Mouse (Mus musculus): ENCODE data around the gene Cphx3. TPM values are rescaled to one million over a fixed set of nuclear protein-coding genes. Genes with fewer than 3 reads are reported as not detected.

Gene Cphx3
- not detected for total RNA-seq (2023)

GRCm38 (mm10) chr14:26081997-26082396 lies at the start of gene Cphx3:
Cphx3 (plus strand) TSS chr14:26082297.

GRCm38 (mm10) chr14:26042611-26043010 lies 39.5 kb upstream of the Cphx3 start, which contains the start of gene Gm9780:
Gm9780 (minus strand) TSS chr14:26042711.

GRCm38 (mm10) chr14:26067325-26067633 lies 14.8 kb upstream of the Cphx3 start, which contains the start of gene Tmem254c:
Tmem254c (minus strand) TSS chr14:26067355.

GRCm38 (mm10) chr14:26081216-26081615 lies 881 bp upstream of the Cphx3 start, which contains the start of gene Cphx2:
Cphx2 (plus strand) TSS chr14:26081516.

GRCm38 (mm10) chr14:26118150-26118549 lies 36.1 kb downstream of the Cphx3 start, which contains the start of gene Duxbl2:
Duxbl2 (plus strand) TSS chr14:26118349.

GRCm38 (mm10) chr14:26182380-26182779 lies 100.3 kb downstream of the Cphx3 start, which contains the start of gene Plac9b:
Plac9b (minus strand) TSS chr14:26182480.

GRCm38 (mm10) chr14:26206926-26207247 lies 124.8 kb downstream of the Cphx3 start, which contains the start of gene Tmem254b:
Tmem254b (minus strand) TSS chr14:26207041.

GRCm38 (mm10) chr14:26257756-26258617 lies 175.9 kb downstream of the Cphx3 start, which contains the start of gene Duxbl3:
Duxbl3 (plus strand) TSS chr14:26257962.

Other genes with a start within 250 kb of the Cphx3 start
- 10 to 100 TPM; 87.6 to 89.9 TPM for gene Anxa11, start 240.1 kb upstream of the Cphx3 start, total RNA-seq (2023)
- not detected for gene Plac9a, start 179.2 kb upstream of the Cphx3 start, total RNA-seq (2023)
- gene Tmem254a, start 154.6 kb upstream of the Cphx3 start, total RNA-seq (2023), result 10 to 100 TPM in 1 of 2 experiments, 1 to 10 TPM in 1; 5.3 to 10.8 TPM
- not detected for gene Cphx1, start 144.0 kb upstream of the Cphx3 start, total RNA-seq (2023)
- gene Duxbl1, start 103.7 kb upstream of the Cphx3 start, total RNA-seq (2023), result not detected
- not detected for gene Gm9780, start 39.6 kb upstream of the Cphx3 start, total RNA-seq (2023)
- gene Tmem254c, start 14.9 kb upstream of the Cphx3 start, total RNA-seq (2023), result 10 to 100 TPM; 20.5 to 21.6 TPM
- gene Cphx2, start 781 bp upstream of the Cphx3 start, total RNA-seq (2023), result not detected
- gene Duxbl2, start 36.1 kb downstream of the Cphx3 start, total RNA-seq (2023), result under 1 TPM in 1 of 2 experiments, not detected in 1; 0.35 TPM
- gene Plac9b, start 100.2 kb downstream of the Cphx3 start, total RNA-seq (2023), result not detected
- 1 to 10 TPM; 5.4 to 6.5 TPM for gene Tmem254b, start 124.7 kb downstream of the Cphx3 start, total RNA-seq (2023)
- gene Duxbl3, start 175.7 kb downstream of the Cphx3 start, total RNA-seq (2023), result not detected

All from T-cell, adult 66 days (primary cell).